Mouse (Mus musculus): ENCODE measurements around the gene Trappc5. TPM values are rescaled to one million over a fixed set of nuclear protein-coding genes. Genes with fewer than 3 reads are reported as not detected.

The Trappc5 gene
- polyA plus RNA-seq (2011; ENCODE audit: insufficient read length, low read depth, missing spikeins): 15.7 and 16.6 TPM in 2 replicates

DNA sequence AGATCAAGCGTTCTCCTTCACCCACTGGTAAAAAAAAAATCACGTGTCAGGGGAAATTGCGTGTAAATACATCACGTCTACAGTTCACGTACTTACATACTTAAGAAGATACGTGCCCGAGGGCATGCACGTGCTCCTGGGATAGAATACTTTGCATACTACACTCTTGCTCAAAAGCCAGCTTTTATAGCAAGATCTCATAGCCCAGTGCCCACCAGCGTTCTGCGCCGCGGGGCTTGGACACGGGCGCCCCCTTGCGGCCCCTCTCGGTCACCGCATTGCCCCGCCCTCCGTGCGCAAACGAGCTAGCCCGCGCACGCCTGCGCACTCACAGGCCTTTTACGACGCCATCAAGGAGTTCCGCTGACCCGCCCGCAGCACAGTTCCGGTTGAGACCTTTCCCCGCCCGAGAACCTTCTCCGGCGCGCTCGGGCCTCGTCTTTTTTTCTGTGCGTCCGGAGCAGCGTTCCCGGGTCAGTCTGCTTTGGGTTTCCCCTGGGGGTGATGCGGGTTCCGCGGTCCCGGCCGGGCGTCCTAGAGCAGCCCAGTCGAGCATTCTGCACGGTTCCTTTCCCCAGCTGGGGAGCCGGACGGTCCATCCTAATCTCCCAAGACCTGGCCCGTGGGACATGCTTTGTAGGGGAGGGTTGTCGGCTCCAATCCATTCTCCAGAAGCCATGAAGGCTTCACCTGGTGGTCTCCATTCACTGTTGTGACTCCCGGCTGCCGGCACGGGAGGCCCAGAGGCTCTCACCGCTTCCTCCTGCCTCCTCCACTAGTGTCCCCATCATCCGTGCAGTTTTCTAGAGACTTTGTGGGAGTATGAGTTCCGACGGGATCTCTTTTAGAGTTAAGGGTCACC, at the start of gene Trappc5:
Gene Trappc5, plus strand, starts transcription at position 169 of the 862 bp plus-strand sequence.
- peak within 1 kb of the TSS; percentile 88 for H3K4me3 ChIP-seq (ENCODE audit: insufficient read depth, low read length)
- H3K27ac ChIP-seq (ENCODE audit: insufficient read depth, low read length): peak within 1 kb of the TSS; percentile 77
- no peaks in the 10 kb centered on the region for H3K4me1 ChIP-seq (ENCODE audit: control insufficient read depth, insufficient read depth, low read length)
- peak; percentile 68 for TF ChIP-seq POLR2A (IDR thresholded peaks at IDR 0.05; ENCODE audit: low read depth, low read length)
- TF ChIP-seq CTCF (IDR thresholded peaks at IDR 0.05; ENCODE audit: borderline replicate concordance, insufficient read depth, low read length): peak; percentile 77

DNA sequence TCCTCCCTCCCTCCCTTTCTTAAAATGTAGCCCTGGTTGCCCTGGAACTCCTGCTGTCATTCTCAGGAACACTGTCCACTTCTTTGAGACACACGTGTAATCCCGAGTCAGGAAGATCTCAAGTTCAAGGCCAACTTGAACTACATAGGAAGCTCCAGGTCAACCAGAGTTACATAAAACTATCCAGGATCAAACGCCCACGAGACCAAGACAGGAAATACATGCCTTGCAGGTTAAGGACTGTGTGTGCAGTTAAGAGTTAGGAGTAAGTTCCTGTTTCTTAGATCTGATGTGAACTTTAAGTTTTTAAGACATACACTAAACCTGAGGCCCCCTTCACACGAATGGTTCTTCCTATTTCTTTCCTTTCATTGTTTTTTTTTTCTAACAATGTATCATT, 49.1 kb upstream of the Trappc5 start:
- no peak overlapping the region for H3K4me3 ChIP-seq (ENCODE audit: insufficient read depth, low read length)
- TF ChIP-seq POLR2A (IDR thresholded peaks at IDR 0.05; ENCODE audit: low read depth, low read length) (no peak), CTCF (IDR thresholded peaks at IDR 0.05; ENCODE audit: borderline replicate concordance, insufficient read depth, low read length) (no peak)
- H3K4me1 ChIP-seq (ENCODE audit: control insufficient read depth, insufficient read depth, low read length): no peaks in the 10 kb centered on the region
- H3K27ac ChIP-seq (ENCODE audit: insufficient read depth, low read length): no peak overlapping the region

DNA sequence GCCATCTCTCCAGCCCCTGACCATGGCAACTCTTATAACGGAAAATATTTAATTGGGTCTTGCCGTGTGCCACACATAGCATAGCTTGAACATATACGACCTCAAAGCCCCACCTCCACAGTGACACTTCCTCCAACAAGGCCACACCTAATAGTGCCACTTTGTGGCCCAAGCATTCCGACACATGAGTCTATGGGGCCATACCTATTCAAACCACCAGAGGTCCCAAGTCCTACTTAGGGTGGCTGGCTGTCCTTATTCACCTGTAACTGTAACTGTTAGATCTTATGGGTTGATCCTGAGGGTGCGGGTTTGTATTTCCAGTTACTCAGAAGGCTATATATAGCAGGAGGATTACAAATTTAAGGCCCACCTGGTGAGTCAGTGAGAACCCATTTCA, 48.1 kb upstream of the Trappc5 start:
- no peak overlapping the region for H3K4me3 ChIP-seq (ENCODE audit: insufficient read depth, low read length)
- no peaks in the 10 kb centered on the region for H3K4me1 ChIP-seq (ENCODE audit: control insufficient read depth, insufficient read depth, low read length)
- TF ChIP-seq CTCF (IDR thresholded peaks at IDR 0.05; ENCODE audit: borderline replicate concordance, insufficient read depth, low read length) (no peak), POLR2A (IDR thresholded peaks at IDR 0.05; ENCODE audit: low read depth, low read length) (no peak)
- H3K27ac ChIP-seq (ENCODE audit: insufficient read depth, low read length): no peak overlapping the region

DNA sequence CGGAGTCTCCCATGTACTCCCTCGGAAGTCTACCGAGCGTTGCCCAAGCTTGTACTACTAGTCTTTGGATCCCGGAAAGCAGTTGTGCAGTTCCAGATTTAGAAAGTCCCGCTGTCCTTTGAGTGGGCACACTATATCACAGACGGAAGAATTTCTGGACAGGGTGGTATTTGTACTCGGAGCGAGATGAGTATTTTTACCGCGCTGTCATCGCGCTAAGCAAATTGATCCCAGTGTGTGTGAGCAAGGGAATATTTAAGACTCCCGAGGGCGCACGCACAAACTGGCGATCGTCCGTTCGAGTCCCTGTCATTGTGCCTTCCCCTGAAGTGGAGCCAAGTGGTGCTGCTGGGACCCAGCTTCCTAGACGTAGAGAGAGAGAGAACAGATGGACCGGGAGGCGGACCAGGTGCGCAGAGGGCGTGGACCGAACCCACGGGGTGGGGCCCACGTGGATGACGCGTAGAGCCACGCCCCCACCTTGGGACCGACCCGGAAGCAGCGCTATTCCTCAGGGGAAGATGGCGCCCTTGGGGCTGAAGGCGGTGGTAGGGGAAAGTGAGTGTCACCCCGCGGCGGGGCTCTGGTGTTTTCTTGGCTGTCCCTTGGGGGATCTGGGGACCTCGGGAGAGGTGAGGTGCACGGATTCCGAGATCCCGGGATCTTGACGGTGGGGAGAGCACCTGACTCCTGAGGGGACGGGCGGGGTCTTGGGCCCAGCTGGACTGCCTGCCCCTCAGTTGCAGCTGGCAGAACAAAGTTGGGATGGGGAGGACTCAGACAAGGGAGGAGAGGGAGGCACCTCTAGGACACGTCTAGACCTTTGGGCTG, 45.2 kb upstream of the Trappc5 start, which contains the start of gene Stxbp2:
Gene Stxbp2, plus strand, starts transcription at position 309 of the 831 bp plus-strand sequence.
- Histone ChIP-seq H3K4me1 (ENCODE audit: control insufficient read depth, insufficient read depth, low read length) (no peaks in the 10 kb centered on the region), H3K27ac (ENCODE audit: insufficient read depth, low read length) (no peak within 1 kb of the TSS), H3K4me3 (ENCODE audit: insufficient read depth, low read length) (peak within 1 kb of the TSS; percentile 58)
- TF ChIP-seq POLR2A (IDR thresholded peaks at IDR 0.05; ENCODE audit: low read depth, low read length) (peak; percentile 54), CTCF (IDR thresholded peaks at IDR 0.05; ENCODE audit: borderline replicate concordance, insufficient read depth, low read length) (no peak)

DNA sequence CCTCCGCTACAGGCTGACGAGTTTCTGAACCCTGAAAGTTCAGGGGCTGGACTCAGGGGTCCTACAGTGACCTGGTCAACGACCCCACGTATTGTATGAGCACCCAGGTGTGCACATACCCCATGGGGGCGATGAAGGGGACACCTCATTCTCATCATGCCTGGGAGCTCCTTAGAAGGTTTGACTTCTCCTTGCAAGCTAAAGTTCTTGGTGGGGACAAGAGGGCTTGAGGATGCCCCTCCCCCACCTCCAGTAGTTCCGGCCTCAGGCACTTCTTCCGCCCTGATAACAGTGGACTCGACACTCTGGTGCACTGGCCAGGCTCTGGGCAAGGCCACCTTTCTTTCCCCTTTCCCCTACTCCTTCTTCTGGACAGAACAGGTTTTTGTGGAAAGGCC, 44.6 kb upstream of the Trappc5 start:
- Histone ChIP-seq H3K27ac (ENCODE audit: insufficient read depth, low read length) (no peak overlapping the region), H3K4me3 (ENCODE audit: insufficient read depth, low read length) (peak overlapping the region; percentile 58), H3K4me1 (ENCODE audit: control insufficient read depth, insufficient read depth, low read length) (no peaks in the 10 kb centered on the region)
- TF ChIP-seq CTCF (IDR thresholded peaks at IDR 0.05; ENCODE audit: borderline replicate concordance, insufficient read depth, low read length) (no peak), POLR2A (IDR thresholded peaks at IDR 0.05; ENCODE audit: low read depth, low read length) (no peak)

DNA sequence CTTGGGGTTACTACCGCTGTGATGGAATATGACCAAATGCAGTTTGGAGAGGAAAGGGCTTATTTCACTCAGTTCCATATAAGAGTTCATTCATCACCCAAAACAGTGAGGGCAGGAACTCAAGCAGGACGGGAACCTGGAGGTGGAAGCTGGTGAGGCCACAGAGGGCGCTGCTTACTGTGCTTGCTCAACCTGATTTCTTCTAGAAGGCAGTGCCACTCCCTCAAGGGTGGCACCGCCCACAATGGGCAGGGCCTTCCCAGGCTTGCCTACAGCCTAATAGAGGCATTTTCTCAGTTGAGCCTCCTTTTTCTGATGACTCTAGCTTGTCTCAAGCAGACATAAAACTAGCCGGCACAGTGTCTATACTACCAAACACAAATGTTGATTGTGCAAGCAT, 30.3 kb upstream of the Trappc5 start:
- H3K4me1 ChIP-seq (ENCODE audit: control insufficient read depth, insufficient read depth, low read length): peaks cover 2% of the 10 kb centered on the region; the same call in 1 of the 2 replicates
- TF ChIP-seq CTCF (IDR thresholded peaks at IDR 0.05; ENCODE audit: borderline replicate concordance, insufficient read depth, low read length) (no peak), POLR2A (IDR thresholded peaks at IDR 0.05; ENCODE audit: low read depth, low read length) (no peak)
- H3K4me3 ChIP-seq (ENCODE audit: insufficient read depth, low read length): no peak overlapping the region
- H3K27ac ChIP-seq (ENCODE audit: insufficient read depth, low read length): no peak overlapping the region

DNA sequence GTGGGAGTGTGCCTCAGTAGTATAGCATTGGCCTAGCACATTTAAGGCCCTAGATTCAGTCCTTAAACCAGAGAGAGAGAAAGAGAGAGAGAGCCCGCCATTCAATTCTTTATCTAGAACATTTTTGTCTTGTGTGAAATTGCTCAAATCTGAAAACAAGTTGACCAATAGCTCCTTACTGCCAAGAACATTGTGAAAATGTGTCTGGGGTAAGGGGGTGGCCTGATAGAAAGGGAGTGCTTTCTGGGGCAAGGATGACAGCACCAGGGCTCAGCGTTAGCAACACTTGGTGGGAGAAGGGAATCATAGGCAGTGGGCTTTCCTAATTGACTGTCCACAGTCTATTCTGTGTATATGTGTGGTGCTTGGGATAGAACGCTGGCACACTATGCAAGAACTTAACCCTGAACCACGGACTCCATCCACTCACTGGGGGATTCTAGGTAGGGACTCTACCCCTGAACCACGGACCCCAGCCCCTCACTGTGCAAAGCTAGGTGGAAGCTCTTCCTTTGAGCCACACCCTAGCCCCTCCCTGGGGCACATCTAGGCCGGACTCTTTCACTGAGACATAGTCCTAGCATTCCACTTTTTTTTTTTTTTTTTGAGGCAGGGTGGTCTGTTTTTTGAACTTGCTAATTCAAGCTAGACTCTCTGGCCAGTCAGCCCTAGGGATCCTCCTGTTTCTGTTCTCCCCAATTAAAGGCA, 29.1 kb upstream of the Trappc5 start:
- no peak overlapping the region for H3K27ac ChIP-seq (ENCODE audit: insufficient read depth, low read length)
- H3K4me1 ChIP-seq (ENCODE audit: control insufficient read depth, insufficient read depth, low read length): peaks cover 2% of the 10 kb centered on the region; the same call in 1 of the 2 replicates
- TF ChIP-seq CTCF (IDR thresholded peaks at IDR 0.05; ENCODE audit: borderline replicate concordance, insufficient read depth, low read length) (no peak), POLR2A (IDR thresholded peaks at IDR 0.05; ENCODE audit: low read depth, low read length) (no peak)
- no peak overlapping the region for H3K4me3 ChIP-seq (ENCODE audit: insufficient read depth, low read length)

DNA sequence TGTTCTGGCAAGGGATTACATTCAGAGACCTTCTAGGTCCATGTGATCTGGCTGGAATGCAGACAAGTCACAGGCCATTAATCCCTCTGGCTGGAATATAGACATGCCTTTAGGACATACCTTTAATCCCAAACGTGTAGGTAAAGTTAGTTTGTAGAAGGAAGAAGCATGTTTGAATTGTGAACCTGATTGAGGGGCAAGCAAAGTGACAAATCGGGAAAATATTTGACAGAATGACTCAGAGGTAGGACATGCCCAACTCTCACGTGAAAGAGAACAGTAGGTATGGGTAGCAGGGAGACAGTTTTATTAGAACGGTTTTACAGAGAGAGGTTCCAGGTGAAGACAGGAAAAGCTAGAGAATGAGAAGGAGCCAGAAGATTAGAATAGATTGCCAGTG, 28.5 kb upstream of the Trappc5 start:
- TF ChIP-seq CTCF (IDR thresholded peaks at IDR 0.05; ENCODE audit: borderline replicate concordance, insufficient read depth, low read length) (no peak), POLR2A (IDR thresholded peaks at IDR 0.05; ENCODE audit: low read depth, low read length) (no peak)
- H3K4me1 ChIP-seq (ENCODE audit: control insufficient read depth, insufficient read depth, low read length): peaks cover 2% of the 10 kb centered on the region; the same call in 1 of the 2 replicates
- H3K4me3 ChIP-seq (ENCODE audit: insufficient read depth, low read length): no peak overlapping the region
- no peak overlapping the region for H3K27ac ChIP-seq (ENCODE audit: insufficient read depth, low read length)

DNA sequence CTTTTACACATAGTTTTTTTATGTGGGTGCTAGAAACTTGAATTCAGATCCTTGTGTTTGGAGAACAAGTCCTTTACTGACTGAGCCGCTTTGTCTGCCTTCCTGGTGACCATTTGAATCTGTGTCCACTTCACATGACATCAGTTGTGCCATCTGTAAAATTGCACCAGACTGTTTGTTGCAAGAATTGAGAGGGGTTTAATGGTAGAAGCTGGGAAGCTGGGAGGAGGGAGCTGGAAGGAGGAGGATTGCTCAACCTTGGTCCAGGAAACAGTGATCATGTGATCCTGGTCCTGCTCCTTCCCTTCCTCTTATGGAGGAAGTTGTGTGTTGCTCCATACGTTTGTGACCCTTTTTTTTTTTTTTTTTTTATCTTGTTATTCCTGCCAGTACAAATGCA, 27.8 kb upstream of the Trappc5 start:
- no peak for TF ChIP-seq CTCF (IDR thresholded peaks at IDR 0.05; ENCODE audit: borderline replicate concordance, insufficient read depth, low read length)
- TF ChIP-seq POLR2A (IDR thresholded peaks at IDR 0.05; ENCODE audit: low read depth, low read length): no peak
- Histone ChIP-seq H3K4me3 (ENCODE audit: insufficient read depth, low read length) (no peak overlapping the region), H3K27ac (ENCODE audit: insufficient read depth, low read length) (no peak overlapping the region), H3K4me1 (ENCODE audit: control insufficient read depth, insufficient read depth, low read length) (peaks cover 2% of the 10 kb centered on the region; the same call in 1 of the 2 replicates)
